Mouse (Mus musculus) lung, postnatal 14 days (tissue): Measurements from ENCODE around the gene Fndc3c1.
"Not testable (repeated sequence)": the region's sequence is repeated elsewhere in the genome, so short reads cannot be mapped to it uniquely, and the experiment has no call there.

ENCODE experiments used
- DNase-seq: peaks from one replicate; pipeline ENCODE4 v3.0.0; 2021

Gene Fndc3c1

DNA sequence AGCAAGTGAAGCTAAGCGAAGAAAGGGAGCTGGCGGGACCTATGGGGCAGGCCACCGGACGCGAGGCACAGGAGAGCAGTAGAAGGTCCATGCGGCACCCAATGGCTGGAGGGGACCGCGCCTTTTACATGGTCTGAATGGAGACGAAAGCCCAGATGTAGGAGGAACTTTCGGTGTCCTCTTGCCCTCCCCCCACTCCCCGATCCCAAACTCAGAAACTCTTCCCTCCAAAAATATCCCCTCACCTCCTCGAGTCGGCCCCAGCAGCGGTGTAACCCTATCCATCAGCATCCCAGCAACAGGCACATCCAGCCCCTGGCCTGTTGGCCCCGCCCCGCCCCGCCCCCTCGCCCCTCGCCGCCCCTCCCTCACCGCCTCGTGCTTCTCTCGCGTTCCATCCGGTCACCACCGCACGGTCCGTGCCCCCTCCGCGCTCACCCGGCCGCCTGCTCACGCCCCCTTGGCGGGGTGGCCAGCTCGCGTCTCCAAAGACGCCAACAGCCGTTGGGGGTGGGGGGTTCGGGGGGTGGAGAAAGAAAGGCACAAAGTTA lies at the start of gene Fndc3c1:
TSS of gene Fndc3c1 (minus strand) at position 301 of the 551 bp plus-strand sequence.
- DNase-seq, result no peak

DNA sequence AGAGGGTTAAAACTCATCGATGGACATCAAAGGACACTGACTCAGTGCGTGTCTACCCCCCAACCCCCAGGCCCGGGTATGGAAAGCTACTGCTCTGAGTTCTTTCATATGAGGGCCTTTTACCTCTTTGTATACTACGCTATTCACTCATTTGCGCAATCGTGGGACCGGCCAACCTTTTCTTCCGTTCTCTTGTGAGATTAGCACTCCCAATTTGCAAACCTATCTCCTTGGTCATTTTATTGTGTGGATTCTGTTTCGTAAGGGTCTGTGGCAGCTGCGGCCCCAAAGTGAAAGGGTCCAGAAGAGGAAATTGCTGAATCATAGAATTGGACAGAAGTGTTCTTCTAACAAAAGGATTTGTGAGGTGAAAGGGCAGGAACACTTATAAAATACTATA lies 1.2 kb upstream of the Fndc3c1 start:
- no peak for DNase-seq

DNA sequence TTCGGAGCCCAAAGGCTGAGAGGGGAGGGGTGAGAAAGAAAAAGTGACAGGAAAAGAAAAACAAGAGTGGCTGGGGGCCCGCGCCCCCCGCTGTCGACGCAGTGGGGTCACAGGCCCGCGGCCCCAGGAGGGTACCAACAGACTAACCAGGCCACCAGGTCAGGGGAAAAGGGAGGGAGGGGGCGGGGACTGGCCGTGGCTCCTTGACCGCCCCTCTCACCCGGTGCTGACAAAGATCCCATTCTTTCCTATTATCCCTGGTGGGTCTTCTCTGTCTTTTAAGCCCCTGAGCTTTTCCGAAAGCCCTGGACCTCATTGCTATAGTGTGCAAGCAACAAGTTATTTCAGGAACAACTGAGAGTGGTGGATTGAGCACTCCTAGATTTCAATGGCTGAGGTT lies 470 bp upstream of the Fndc3c1 start:
- no peak for DNase-seq

DNA sequence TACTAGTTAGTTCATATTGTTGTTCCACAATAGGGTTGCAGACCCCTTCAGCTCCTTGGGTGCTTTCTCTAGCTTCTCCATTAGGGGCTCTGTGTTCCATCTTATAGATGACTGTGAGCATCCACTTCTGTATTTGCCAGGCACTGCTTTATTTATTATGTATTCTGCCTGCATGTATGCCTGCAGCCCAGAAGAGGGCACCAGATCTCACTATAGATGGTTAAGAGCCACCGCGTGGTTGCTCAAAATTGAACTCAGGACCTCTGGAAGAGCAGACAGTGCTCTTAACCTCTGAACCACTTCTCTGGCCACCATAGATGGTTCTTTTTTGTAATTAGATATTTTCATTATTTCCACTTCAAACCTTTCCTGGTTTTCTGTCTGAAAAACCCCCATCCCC lies 5.3 kb downstream of the Fndc3c1 start:
- DNase-seq, result not testable (repeated sequence)

DNA sequence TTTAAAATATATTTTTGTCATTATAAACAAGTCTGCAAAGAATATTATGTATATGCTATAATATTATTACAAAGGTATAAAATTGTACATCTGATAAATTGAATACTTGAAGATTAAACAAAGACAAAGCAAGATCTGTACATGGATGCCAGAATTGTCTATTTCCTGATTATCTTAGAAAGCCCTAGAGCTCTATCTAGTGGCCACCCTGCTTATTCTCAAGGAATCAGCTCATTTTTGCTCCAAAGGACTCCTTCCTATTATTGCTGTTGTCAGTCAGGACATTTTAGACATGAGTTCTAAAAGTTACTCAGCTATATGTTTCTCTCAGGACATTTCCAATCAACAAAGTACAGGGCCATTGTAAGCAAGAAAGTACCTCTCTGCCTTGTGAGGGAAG lies 99.9 kb downstream of the Fndc3c1 start:
- no peak for DNase-seq

DNA sequence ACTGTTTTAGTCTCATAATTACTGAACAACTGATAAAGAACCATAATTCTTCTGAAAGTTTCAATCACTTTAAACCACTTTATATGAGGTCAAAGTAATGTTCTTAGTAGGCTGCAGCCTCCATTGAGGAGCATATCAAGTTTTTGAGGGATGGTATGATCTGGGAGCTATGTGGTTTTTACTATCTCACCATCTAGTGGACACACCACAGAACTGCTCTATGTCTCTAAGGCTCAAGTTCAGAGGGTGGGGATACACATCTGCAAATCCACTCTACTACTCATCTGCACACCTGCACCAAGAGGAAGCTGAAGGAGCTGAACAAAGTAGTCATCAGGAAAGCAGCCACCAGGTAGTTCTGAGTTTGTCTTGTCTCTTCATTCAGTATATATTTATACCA lies 104.6 kb downstream of the Fndc3c1 start:
- no peak for DNase-seq
